Mouse (Mus musculus) megakaryocyte progenitor cell, adult 5-6 weeks (primary cell): ENCODE data around the gene Il13ra1. TPM values are rescaled to one million over a fixed set of nuclear protein-coding genes. Genes with fewer than 3 reads are reported as not detected.

ENCODE experiments used
- ATAC-seq: replicated peaks from 2 replicates; pipeline ENCODE4 v1.8.0; 2016; ENCODE audit warnings: mild to moderate bottlenecking, moderate TSS enrichment, inconsistent platforms; ENCODE audit not compliant: poor library complexity
- total RNA-seq, 2 experiments: library from RNA; stranded (forward) in 1 of 2; stranded (reverse) in 1 of 2; fragments of 157-497, 149-512 nt in 1 of 2; fragments of 200-1000 nt in 1 of 2; gene quantifications; 2 replicates each; pipeline versions ENCODE4 v1.2.3 to v1.2.4; 2015 to 2017

Gene Il13ra1
- total RNA-seq (2015), result 0.57 and 1.3 TPM in 2 replicates
- total RNA-seq (2017), result 0.34 and 0.96 TPM in 2 replicates

- ATAC-seq, result peak; percentile 42
Measured at GRCm38 (mm10) chrX:36111622-36112421, at the start of gene Il13ra1. Gene Il13ra1, plus strand, starts transcription at chrX:36112110.

DNA sequence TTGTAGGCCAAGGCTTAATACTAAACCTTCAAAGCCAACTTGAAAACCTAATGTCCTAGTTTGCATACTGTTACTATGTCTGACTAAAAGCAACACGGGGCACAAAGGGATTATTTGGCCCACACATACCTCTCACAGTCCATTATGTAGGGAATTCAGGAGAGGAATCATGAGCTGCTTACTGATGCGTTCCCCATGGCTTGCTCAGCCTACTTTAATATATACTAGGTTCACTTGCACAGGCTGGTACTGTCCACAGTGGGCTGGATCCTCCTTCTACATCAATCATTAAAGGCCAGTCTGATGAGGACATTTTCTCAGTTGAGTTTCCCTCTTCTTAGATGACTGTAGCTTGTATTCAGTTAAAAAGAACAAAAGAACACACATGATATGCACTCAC, 37.9 kb upstream of the Il13ra1 start:
- no peak for ATAC-seq

- no peak for ATAC-seq
Measured at GRCm38 (mm10) chrX:36077164-36077563, 34.7 kb upstream of the Il13ra1 start.

DNA sequence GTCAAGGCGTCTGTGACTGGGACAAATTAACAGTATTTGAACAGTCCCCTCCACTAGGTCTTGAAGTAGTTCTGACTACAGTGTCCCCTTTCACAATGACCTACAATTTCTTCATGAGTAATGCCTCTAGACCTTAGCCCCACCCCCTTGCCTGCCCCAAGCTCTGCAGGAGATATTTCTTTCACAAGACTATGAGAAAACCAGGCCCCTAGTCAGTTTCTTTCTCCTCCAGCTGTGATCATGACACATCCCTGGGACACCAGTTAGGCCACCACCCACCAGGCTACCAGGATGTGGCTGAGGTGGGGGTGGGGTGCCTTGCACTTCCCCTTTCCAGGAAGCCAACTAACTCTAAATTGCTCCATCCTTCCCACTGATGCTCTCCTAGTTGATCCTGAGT, 29.0 kb upstream of the Il13ra1 start:
- ATAC-seq, result peak; percentile 99

DNA sequence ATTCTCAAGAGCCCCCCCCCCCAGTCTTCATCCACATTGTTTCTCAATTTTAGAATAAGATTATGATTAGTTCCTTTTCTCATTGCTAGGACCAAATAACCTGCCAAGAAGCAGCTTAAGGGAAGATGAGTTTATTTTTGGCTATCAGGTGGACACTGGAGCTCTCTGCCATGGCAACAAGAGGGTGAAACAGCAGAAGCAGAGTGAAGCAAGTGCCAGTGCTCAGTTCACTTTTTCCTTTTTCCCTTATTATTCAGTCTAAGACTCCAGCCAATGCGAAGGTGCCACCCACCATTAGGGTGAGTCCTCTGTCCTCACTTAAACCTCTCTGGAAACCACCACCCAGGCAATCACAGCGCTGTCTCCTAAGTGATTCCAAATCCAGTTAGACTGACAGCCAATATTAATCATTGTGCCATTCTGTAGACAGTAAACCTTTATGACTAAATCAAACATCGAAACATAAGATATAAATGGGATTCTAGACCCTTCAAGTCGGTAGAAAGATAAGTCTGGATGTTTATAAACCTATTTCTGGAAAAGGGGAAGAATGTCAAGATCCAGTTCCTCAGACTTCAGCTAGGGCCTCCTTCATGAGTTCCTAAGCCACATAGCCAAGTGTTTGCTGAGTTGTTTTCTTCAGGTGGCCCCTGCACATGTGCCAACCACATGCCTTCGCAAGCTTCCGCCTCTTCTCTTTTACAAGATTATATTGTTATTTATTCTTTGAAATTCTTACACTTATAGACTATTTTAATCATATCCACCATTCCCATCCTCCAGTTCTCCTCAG, 23.2 kb upstream of the Il13ra1 start:
- ATAC-seq, result peak; percentile 39

GRCm38 (mm10) chrX:36100883-36101282, 11.0 kb upstream of the Il13ra1 start:
- peak; percentile 97 for ATAC-seq

DNA sequence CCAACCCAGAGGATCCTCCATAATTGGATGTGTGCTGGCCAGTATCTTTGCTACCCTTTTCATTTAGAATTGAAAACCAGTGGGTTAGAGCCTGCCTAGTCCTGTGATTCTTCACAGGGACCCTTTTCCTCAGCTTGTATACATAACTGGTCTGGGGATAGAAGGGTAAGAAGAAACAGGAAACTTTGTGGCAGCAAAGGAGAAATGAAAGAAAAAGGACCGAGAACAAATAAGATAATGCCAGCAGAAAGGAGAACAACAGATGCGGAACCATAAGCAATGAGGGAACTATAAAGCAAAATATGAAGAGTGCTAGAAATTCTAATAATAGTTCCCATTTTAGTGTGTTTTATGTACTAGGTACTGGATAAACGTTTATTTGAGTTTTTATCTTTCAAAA, 10.6 kb upstream of the Il13ra1 start:
- ATAC-seq, result peak; percentile 59

DNA sequence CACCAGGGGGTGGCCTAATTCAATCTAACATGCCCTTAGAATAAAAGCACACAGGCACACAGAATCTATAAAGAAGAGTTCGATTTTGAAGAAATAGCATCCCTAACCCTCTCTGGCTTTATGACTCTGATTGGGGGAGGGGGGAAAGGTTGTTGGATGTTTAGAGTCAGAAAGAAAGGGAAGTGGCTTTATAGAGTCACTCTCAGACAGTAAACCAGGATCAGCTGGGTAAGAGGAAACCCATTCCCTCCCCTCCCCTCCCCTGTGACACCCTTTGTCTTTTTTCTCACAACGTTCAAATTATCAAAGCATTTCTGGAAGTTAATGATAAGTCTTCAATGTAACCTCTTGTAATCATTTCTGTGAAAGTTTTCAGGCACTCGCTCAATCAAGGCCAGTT, 3.3 kb upstream of the Il13ra1 start:
- ATAC-seq, result peak; percentile 60; the same call in 1 of the 2 replicates

DNA sequence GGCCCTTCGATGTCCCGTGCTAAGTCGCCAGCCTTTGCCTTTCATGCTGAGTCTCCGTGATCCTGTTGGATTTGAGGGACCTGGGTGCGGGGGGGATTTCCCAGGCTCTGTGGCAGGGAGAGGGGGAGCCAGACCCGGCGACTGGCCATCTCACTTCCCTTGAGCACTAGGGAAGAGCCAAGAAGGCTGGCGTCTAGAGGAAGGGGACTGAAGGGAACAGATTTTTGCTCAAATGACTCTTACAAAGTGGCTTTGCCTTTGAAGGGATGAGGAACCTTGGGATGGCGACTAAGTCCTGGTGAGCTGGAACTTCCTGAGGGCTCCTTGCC, 476 bp downstream of the Il13ra1 start:
- ATAC-seq, result no peak

- no peak for ATAC-seq
Measured at GRCm38 (mm10) chrX:36115171-36115570, 3.3 kb downstream of the Il13ra1 start.

DNA sequence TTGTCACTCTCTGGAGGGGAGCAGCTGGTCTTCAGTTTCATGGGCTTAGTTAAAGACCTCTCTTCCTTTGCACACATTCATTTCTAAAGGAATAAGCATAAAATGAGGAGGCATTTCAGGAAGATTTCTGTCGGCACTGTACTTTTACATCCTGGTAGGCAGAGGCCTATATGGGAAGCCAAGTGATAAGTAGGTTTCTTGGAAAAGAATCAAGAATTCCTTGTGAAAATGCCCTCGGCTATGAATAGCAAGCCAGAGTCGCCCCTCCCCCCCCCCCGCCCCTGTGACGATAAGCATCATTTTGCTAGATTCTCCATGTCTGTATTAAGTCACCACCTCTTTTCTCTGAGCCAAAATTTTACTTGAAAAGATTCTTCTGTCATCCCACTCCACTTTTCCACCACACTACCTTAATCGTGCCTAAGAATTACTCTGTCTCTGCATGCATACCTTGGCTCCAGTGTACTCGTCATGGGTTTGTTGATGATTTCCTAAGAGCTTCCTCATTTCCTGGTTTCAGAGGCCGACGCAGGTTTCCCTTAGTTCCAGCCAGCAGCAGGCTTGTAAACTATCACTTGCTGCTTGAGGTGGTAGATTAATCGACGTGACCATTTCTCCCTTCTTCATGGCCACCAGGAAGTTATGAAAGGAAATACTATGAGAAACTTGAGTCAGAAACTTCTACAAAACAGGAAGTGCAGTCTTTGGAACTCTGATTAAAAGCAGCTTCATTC, 17.3 kb downstream of the Il13ra1 start:
- ATAC-seq, result peak; percentile 85

GRCm38 (mm10) chrX:36129771-36130108, 17.8 kb downstream of the Il13ra1 start:
- ATAC-seq, result peak; percentile 46

DNA sequence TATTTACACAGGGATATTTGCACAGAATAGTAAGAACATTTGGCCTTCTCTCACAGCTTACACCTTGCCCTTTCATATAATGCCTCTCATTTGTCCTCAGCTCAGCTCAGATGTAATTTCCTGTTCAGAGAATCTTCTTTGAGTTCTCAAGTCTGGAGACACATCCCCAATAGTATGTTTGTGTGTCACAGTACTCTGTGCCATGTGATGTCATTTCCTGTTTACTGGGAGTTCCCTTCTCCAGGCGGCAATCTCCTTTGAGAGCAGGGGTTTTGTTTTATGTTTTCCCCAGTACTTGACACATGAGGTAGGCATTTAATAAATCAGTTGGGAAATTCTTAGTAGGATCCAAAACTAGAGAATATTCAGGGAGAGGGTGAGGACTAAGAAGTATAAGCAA, 24.4 kb downstream of the Il13ra1 start:
- ATAC-seq, result no peak

- no peak for ATAC-seq
Measured at GRCm38 (mm10) chrX:36141994-36142639, 30.2 kb downstream of the Il13ra1 start.

- ATAC-seq, result no peak
Measured at GRCm38 (mm10) chrX:36146746-36147145, 34.8 kb downstream of the Il13ra1 start.

DNA sequence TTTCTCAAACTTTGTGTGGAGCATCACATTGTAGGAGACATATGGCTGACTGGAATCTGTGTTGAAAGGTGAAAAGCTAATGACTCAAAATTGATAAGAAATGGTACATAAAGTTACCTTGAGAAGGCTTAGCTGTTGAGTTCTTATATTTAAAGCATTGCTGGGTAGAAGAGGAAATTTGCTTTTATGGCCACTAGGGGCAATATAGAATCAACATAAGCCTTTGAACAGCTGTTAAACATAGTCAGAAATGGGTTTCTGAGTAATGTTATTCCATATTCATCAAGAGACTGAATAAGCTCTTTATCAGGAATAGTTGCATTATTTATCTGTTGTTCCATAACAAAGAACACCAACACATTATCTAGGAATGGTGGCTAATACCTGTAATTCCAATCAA, 38.2 kb downstream of the Il13ra1 start:
- no peak for ATAC-seq

DNA sequence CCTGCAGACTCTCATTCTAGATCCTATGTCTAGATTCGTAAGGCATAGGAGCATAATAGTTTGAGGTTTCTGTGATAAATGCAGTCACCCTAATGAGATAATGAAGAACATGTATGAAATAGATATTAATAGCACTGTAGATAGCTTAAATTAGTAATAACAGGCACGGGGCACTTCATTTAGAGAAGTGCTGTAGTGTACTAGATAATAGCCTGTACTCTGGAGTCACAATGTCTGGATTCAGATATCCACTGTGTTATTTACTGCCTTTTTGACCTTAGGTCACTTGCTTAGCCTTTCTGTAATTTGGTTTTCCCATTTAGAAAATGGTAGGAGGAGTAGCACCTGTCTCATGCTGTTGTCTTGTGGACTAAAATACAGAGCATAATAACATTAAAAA, 44.8 kb downstream of the Il13ra1 start:
- ATAC-seq, result no peak

- ATAC-seq, result no peak
Measured at GRCm38 (mm10) chrX:36161567-36161966, 49.7 kb downstream of the Il13ra1 start.

DNA sequence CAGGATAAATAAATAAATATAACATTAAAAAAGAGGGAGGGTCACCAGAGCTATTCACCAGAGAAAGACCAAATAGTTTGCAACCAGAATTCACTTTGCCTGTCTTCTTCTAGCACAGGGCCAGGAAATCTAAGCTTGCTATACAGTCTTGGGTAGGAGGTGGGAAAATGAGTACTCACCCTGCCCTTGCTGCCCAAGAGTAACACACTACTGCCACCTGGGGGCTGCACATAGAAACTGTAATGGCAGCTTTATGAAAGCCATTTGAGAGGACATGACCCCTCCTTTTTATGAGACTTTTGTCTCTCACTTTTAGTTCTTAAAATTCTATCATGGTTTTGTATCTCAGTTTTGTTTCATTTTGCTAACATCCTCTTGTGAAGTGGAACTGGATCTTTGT, 71.7 kb downstream of the Il13ra1 start:
- ATAC-seq, result peak; percentile 91

GRCm38 (mm10) chrX:36186036-36186435, 74.1 kb downstream of the Il13ra1 start:
- ATAC-seq, result no peak

- ATAC-seq, result no peak
Measured at GRCm38 (mm10) chrX:36186443-36186842, 74.5 kb downstream of the Il13ra1 start.
